Mouse (Mus musculus) olfactory bulb, adult 2 months (tissue): ENCODE data around the gene Dynlrb2. TPM values are rescaled to one million over a fixed set of nuclear protein-coding genes. Genes with fewer than 3 reads are reported as not detected.

Experiments used
- H3K27ac ChIP-seq: fragments of 200-500 bp; 2 replicates; pipeline ENCODE4 v1.5.1; 2012; ENCODE audit warnings: low read depth, low read length; ENCODE audit not compliant: insufficient read depth
- H3K4me1 ChIP-seq: fragments of 200-500 bp; 2 replicates; pipeline ENCODE4 v1.6.1; 2012; ENCODE audit warnings: low read length; ENCODE audit not compliant: control insufficient read depth, insufficient read depth
- H3K4me3 ChIP-seq: fragments of 200-500 bp; 2 replicates; pipeline ENCODE4 v1.5.1; 2012; ENCODE audit warnings: mild to moderate bottlenecking, low read depth, low read length, moderate library complexity; ENCODE audit not compliant: insufficient read depth
- CTCF ChIP-seq: fragments of 200-500 bp; IDR thresholded peaks from 2 replicates; pipeline ENCODE4 v1.5.1; 2012; ENCODE audit warnings: low read depth, mild to moderate bottlenecking, low read length, moderate library complexity; ENCODE audit not compliant: insufficient read depth
- POLR2A ChIP-seq: fragments of 200-500 bp; IDR thresholded peaks from 2 replicates; pipeline ENCODE4 v1.6.1; 2012; ENCODE audit warnings: mild to moderate bottlenecking, low read depth, low read length, moderate library complexity; ENCODE audit not compliant: insufficient read depth
- WGBS: fragments of 180-500 bp; shearing (Covaris S2); methylation state at CpG from one replicate; pipeline ENCODE4 v1.1.7; 2018; 5-methylcytosine and 5-hydroxymethylcytosine counted together
- polyA plus RNA-seq: library from polyadenylated mRNA; stranded (reverse); fragments of >200 nt; gene quantifications from 2 replicates; pipeline ENCODE4 v1.2.4, GENCODE M21; 2012; ENCODE audit warnings: low replicate concordance; ENCODE audit not compliant: missing spikeins, insufficient read depth, insufficient read length

Gene Dynlrb2
- polyA plus RNA-seq, 1 experiment: not detected

GRCm38 (mm10) chr8:116484087-116484486, 20.7 kb upstream of the Dynlrb2 start:
- H3K27ac ChIP-seq: no peak overlapping the region
- no peak for TF ChIP-seq POLR2A
- no peak for TF ChIP-seq CTCF
- WGBS: 5% methylated on average over 2 of the region's 2 CpGs
- H3K4me1 ChIP-seq: peaks cover 3% of the 10 kb centered on the region
- H3K4me3 ChIP-seq: no peak overlapping the region

- Histone ChIP-seq H3K4me1 (no peaks in the 10 kb centered on the region), H3K4me3 (no peak overlapping the region), H3K27ac (no peak overlapping the region)
- TF ChIP-seq CTCF (no peak), POLR2A (no peak)
- 77% methylated on average over 2 of the region's 2 CpGs for WGBS
Observed at GRCm38 (mm10) chr8:116488546-116488945, 16.2 kb upstream of the Dynlrb2 start.

GRCm38 (mm10) chr8:116500057-116500809, 4.5 kb upstream of the Dynlrb2 start:
- Histone ChIP-seq H3K27ac (no peak overlapping the region), H3K4me3 (no peak overlapping the region), H3K4me1 (no peaks in the 10 kb centered on the region)
- TF ChIP-seq POLR2A (no peak), CTCF (no peak)
- 90% methylated on average over 7 of the region's 7 CpGs for WGBS

- no peak overlapping the region for H3K4me3 ChIP-seq
- H3K4me1 ChIP-seq: no peaks in the 10 kb centered on the region
- TF ChIP-seq POLR2A (no peak), CTCF (no peak)
- H3K27ac ChIP-seq: no peak overlapping the region
- 36% methylated on average over 5 of the region's 5 CpGs for whole genome bisulfite sequencing
Observed at GRCm38 (mm10) chr8:116508721-116509120, 3.9 kb downstream of the Dynlrb2 start.

GRCm38 (mm10) chr8:116509247-116509646, 4.5 kb downstream of the Dynlrb2 start:
- TF ChIP-seq CTCF: no peak
- TF ChIP-seq POLR2A: no peak
- Histone ChIP-seq H3K4me1 (no peaks in the 10 kb centered on the region), H3K27ac (no peak overlapping the region), H3K4me3 (no peak overlapping the region)
- 74% methylated on average over 3 of the region's 3 CpGs for WGBS

GRCm38 (mm10) chr8:116519676-116520075, 14.9 kb downstream of the Dynlrb2 start:
- 84% methylated on average over 5 of the region's 5 CpGs for WGBS
- Histone ChIP-seq H3K4me3 (no peak overlapping the region), H3K27ac (no peak overlapping the region), H3K4me1 (no peaks in the 10 kb centered on the region; the same call in 1 of the 2 replicates)
- TF ChIP-seq CTCF (no peak), POLR2A (no peak)

- no peak overlapping the region for H3K4me3 ChIP-seq
- 99% methylated on average over 4 of the region's 4 CpGs for WGBS
- H3K4me1 ChIP-seq: no peaks in the 10 kb centered on the region; the same call in 1 of the 2 replicates
- no peak for TF ChIP-seq CTCF
- H3K27ac ChIP-seq: no peak overlapping the region
Observed at GRCm38 (mm10) chr8:116521208-116521607, 16.4 kb downstream of the Dynlrb2 start.

- no peak for TF ChIP-seq POLR2A
- Histone ChIP-seq H3K4me3 (no peak overlapping the region), H3K4me1 (no peaks in the 10 kb centered on the region; the same call in 1 of the 2 replicates), H3K27ac (no peak overlapping the region)
- WGBS: 82% methylated on average over 3 of the region's 3 CpGs
Observed at GRCm38 (mm10) chr8:116521641-116522040, 16.9 kb downstream of the Dynlrb2 start.

- 60% methylated on average over 11 of the region's 11 CpGs for WGBS
- Histone ChIP-seq H3K27ac (no peak overlapping the region), H3K4me1 (no peaks in the 10 kb centered on the region; the same call in 1 of the 2 replicates), H3K4me3 (no peak overlapping the region)
- no peak for TF ChIP-seq POLR2A
- TF ChIP-seq CTCF: no peak
Observed at GRCm38 (mm10) chr8:116522104-116522767, 17.5 kb downstream of the Dynlrb2 start.
